Mouse (Mus musculus) embryo, embryonic 9.5 days (tissue): ENCODE data around the gene Acer2.
"Not testable (repeated sequence)": the region's sequence is repeated elsewhere in the genome, so short reads cannot be mapped to it uniquely, and the experiment has no call there.

Experiments
- DNase-seq: peaks from one replicate; pipeline ENCODE4 v3.0.0-alpha.2; 2017; ENCODE audit errors: extremely low spot score

The Acer2 gene

DNA sequence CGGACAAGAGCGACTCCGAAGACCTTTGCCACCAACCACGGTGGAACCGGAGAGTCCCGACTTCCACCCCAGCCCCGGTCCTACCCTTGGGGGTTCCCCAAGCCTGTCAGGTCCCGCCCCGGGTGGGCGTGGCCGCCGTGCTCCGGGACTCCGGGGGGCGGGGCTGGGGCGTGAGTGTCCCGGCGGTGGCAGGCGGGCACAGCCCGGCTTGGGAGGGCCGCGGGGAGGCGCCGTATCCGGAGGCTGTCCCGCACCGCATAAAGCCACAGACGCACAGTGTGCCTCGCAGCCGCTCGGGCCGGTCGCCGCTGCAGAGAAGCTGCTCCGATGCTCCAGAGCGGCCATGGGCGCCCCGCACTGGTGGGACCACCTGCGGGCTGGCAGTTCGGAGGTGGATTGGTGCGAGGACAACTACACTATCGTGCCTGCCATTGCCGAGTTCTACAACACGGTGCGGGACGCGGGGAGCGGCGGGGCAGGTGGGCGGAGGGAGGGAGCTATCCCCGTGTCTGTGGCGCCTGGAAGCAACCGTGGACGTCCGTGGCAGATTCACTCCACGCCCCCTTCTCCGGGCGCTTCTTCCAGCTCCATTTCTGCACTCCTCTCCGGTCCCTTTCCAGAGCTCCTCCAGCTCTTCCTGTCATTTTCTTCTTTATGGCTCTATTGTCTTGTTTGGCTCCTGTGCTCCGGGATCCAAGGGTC is at the start of gene Acer2:
Gene Acer2, plus strand, starts transcription at position 251 of the 702 bp plus-strand sequence.
- peak; percentile 83 for DNase-seq

GRCm38 (mm10) chr4:86825143-86825542 is 49.1 kb upstream of the Acer2 start:
- no peak for DNase-seq

DNA sequence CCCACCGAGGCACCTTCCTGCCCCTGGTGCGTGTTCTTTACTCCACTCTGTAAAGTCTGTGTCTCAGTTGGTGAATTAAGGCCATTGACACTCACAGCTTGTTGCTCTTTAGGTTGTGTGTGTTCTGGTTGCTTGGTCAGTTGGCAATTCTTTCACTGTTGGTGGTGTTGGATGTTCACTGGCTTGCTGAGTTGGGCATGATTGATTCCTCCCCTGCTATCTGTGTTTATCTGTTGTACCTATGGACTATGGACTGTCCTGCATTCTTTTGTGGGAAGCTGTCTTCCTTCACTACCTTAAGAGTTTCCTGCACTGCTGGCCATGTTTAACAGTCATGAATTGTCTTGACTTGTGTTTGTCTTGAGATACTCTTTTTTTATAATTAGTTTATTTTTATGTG is 42.3 kb upstream of the Acer2 start:
- DNase-seq, result no peak

GRCm38 (mm10) chr4:86841141-86841540 is 33.1 kb upstream of the Acer2 start:
- not testable (repeated sequence) for DNase-seq

GRCm38 (mm10) chr4:86845384-86845783 is 28.8 kb upstream of the Acer2 start:
- DNase-seq, result no peak

DNA sequence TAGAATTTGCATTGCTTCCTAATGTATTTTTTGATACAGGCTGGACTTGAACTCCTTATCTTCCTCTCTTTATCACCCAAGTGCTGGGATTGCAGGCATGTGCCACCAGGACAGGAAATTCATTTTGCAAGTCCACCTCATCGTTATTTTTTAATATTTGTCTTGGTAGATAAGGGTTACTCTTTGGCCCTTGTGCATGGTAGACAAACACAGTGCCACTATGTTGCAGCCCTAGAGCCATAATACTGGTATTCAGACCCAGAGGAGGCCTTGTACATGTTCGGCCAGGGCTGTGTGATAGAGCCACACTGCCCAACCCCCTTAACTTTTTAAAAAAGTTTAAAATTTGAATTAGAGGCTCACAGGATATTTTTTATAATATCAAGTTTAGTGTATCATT is 26.9 kb upstream of the Acer2 start:
- DNase-seq, result no peak

DNA sequence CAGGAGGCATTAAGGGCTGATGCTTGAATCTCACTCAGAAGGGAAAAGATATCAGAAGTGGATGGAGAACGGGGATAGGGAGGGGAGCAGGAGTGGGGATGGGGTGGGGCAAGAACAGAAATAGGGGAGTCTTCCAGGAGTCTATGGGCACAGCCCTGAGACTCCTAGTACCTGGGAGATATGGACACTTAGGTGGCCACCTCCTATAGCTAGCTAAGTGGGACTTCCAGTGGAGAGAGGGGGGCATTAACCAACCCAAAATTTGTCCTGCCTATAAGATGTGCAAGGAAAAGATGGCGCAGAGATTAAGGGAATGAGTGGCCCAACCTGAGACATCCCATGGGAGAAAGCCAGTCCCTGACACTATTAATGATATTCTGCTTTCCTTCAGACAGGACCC is 22.9 kb upstream of the Acer2 start:
- DNase-seq, result no peak

GRCm38 (mm10) chr4:86852018-86852417 is 22.2 kb upstream of the Acer2 start:
- DNase-seq, result peak; percentile 10

DNA sequence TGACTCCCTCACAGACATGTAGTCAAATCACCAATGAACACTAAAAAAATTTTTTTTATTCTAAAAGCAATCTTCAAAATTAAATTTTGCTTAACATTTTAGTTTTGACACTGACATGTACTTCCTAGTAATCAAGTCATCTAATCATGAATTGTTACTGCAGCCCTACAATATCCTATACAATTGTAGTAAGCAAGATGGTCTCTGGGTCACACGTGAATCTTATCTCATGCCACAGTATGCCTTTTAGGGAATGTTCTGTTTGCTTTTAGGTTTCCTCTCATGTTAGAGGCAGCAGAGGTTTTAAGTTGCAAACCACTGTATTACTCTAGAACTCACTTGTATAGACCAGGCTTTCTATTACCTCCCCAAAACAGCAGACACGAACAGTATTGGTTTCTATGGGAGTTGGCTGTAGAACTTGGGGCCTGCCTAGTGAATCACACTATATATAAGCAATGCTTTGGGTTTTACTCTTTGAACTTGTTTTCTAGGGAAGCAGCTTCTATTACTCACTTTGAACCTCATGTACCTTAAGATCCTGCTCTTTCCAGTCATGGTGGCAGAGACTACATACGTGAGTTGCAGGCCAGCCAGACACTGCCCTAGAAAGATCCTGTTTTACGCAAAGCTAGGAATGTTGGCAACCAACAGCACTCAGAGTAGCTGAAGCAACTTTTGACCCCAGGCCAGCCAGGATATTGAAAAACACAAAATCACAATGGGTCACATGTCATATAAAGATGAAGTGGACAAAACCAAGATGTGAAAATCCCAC is 21.2 kb upstream of the Acer2 start:
- DNase-seq, result peak; percentile 52

DNA sequence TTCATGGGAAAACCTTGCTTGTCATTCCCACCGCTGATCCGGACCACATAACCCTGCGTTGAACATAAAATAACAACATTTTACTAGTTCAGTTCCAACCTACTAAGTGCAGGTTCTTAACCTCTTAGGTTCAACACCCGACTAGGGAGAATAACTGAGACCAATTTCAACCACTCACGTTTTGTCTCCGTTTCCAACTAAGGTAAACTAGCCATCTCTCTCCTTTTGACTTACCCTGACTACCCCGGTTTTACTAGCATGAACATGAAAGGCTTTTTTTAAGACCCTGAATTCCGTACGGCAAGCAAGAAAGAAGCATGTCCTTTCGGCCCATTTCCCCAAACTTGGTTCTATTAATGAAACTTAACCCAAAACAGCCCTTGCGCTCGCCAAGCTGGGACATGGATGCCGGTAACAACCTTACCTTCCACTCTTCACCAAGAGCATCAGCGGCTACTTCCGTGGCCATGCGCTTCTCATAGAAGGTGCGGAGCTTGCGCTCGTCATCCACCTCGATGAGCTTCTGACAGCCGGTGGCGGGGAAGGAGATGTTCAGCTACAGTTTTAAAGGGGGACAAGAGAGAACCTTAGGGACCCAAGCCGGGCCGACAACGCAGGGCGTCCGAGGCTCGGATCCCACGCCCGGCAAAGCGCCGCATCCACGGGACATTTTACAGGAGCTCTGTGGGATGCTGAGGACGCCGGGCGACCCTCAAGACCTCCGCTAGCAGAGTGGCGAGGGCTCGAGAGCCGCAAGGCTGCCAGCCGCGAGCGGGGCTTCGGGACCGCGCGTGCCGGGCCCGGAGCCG is 17.7 kb upstream of the Acer2 start:
- DNase-seq, result no peak

GRCm38 (mm10) chr4:86857113-86858069 is 16.8 kb upstream of the Acer2 start, which contains the start of gene Rps6:
TSS of gene Rps6 (minus strand) at chr4:86857412.
- peak; percentile 93 for DNase-seq

DNA sequence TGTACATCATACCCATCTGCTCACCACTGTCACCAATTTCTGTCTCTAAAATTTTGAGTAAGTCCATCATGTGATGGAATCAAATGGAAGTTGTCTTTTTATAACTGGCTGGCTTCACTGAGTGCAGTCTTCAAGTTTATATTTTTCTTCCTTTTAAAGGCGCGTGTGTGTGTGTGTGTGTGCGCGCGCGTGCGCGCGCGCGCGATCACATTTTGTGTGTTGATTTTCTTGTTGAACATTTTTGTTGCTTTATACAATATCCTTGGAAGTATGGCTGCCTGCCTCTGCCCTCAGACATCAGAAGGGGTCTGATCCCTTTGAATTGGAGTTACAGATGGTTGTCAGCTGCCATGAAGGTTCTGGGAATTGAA is 16.1 kb upstream of the Acer2 start:
- DNase-seq, result no peak

- no peak for DNase-seq
Observed at GRCm38 (mm10) chr4:86864087-86864486, 10.1 kb upstream of the Acer2 start.

DNA sequence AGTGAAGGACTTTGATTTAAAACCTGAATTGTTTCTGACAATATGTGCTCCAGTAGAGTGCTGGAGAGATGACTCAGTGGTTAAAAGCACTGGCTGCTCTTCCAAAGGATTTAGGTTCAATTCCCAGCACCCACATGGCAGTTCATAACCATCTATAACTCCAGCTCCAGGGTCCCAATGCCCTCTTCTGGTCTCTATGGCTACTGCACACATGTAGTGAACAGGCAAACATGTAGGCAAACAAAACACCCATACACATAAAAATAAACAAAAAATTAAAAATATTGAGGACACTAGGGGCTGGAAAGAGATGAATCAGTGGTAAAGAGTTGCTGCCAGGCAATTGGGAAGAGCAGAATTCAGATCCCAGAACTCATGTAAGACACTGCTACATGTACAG is 2.2 kb upstream of the Acer2 start:
- DNase-seq, result no peak

- no peak for DNase-seq
Observed at GRCm38 (mm10) chr4:86873072-86873471, 1.1 kb upstream of the Acer2 start.

DNA sequence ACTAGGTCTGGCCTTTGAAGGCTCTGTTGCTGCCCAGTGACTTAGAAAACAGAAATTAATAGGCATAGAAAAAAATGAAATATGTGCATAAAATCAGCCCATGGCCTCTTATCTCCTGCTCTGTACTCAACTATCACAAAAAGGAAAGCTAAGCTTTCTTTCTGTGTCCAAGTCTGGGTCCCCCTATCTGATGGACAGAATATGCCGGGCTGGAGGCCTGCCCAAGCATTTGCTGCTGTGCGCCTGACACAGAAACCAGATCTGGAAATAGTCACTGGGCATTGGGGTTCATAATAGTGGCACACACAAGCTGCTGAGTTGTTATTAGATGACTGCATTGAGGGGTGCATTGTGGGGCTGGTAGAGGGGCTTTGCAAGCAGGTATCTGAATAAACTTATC is 5.3 kb downstream of the Acer2 start:
- no peak for DNase-seq

DNA sequence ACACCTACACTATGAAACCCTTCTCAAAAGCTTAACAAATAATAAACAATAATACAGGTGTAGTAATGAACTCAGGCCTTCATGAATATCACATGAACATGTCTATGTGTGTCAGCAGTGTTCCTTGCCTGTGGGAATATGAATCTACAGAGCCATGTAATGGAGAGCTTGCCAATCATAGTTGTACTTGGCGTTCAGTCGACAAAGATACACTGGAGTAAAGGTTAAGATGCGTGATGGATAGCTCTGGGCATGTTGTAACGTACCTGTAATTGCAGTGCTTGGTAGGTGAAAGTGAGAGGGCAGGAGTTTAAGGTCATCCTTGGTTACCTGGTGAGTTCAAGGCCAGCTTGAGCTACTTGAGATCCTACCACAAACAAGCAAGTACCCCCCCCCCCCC is 7.0 kb downstream of the Acer2 start:
- DNase-seq, result no peak

GRCm38 (mm10) chr4:86882413-86882812 is 8.2 kb downstream of the Acer2 start:
- no peak for DNase-seq

DNA sequence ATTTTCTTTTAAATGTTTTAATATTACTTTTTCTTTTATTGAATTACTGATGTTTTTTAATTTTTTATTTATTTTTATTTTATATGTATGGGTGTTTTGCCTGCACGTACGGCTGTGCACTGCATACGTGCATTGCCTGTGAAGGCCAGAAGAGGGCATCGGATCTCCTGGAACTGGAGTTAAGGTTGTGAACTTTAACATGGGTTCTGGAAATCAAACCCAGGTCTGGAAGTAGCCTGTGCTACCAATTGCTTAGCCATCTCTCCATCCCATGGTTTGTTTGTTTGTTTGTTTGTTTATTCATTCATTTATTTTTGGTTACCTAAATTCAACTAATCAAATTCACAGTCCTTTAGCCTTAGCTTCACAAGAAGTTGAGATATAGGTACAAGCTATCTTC is 10.7 kb downstream of the Acer2 start:
- DNase-seq, result peak; percentile 45

DNA sequence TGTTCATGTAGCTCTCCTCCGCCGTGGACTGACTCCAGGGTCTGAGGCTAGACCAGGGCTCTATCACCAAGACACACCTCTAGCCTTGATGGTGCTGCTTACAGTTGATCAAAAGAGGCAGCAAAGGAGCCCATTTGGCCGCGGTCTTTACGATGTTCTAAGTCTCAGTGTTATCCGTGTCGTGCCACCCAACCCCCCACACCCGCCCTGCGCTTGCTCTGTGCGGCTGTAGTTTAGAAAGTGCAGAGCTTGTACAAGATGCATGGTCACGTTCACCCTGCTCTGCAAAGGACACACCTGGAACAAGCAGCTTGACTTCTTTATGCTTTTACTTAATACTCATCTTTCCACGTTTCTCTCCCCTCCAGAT is 11.6 kb downstream of the Acer2 start:
- peak; percentile 29 for DNase-seq

DNA sequence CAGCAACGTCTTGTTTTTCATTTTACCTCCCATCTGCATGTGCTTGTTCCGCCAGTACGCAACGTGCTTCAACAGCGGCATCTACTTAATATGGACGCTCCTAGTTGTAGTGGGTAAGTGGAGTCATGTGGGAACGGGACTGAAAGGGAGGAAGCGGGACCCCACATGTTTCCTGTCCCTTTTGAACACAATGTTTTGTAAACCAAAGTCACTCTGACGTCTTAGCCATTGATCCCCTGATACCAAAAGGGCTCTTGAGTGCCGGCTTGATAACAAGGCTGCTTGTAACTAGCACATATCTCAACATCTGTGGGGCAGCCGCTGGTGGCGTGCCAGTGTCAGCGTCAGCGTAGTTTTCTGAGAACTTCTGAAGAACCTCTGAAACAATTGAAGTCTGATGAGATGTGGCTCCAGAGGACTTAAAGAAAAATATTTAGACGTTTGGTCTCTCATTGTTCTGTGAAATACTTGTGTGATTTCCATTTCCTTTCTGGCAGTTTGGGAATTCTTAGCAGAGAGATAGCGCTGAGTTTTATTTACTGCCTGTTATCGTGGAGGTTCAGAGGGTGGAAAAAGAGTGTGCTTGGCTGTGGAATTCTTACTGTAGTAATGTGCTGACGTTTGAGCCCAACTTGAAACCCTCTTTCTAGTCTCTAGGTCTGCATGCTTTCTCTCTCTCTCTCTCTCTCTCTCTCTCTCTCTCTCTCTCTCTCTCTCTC is 12.1 kb downstream of the Acer2 start:
- peak; percentile 25 for DNase-seq
